Mouse (Mus musculus): Measurements from ENCODE around the gene Catsper1.

Catsper1 gene

DNA sequence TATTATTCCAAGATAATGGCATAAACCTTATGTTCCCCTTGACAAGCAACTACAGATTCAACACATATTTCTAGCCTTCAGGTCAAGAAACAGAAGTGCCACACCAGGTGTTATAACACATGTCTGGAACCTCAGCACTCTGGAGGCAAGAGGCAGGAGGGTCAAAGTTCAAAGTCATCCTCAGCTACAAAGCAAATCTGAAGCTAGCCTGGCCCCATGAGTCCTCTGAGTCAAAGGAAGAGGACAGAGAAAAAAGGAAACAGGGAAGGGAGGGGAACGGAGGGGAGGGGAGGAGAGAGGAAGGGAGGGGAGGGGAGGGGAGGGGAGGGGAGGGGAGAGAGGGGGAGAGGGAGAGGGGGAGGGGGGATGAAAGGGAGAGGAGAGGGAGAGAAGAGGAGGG lies 20.5 kb downstream of the Catsper1 start:
- DNase-seq, result no peak

DNA sequence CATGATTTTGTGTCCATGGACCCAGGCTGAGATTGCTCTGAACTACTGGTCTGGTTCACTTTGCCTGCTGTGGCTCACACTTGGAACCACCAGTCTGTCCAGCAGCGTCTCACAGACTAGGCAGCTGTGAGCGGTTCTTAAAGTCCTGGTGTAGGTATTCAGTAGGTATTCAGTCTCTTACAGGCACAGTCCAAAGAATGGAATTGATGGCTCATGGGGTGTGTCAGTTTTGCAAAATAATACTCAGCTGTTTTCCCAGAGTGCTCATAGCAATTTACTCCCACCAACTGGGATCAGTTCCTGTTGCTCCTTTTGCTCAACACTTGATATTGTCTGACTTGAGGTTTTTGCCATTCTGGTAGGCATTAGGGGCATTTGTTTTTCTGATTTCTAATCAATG lies 26.6 kb downstream of the Catsper1 start:
- no peak for DNase-seq

DNA sequence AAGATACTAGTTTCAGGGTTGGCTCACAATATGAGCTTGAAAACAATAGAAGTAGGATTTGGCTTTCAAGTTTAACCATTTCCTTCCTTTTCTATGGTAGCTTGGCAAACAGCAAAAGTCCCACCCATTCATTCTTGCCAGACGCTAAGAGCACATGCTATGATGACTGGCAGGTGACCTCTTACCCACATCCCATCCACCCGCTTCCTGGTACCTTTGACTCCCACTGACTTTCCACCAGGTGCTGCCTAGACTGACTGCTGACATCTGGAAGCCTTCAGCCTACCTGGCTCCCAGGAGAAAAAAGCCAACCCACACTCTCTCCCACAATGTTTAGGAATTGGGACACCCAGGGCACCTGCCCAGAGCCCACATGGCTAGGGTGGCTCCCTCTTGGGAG lies 28.6 kb downstream of the Catsper1 start:
- no peak for DNase-seq

DNA sequence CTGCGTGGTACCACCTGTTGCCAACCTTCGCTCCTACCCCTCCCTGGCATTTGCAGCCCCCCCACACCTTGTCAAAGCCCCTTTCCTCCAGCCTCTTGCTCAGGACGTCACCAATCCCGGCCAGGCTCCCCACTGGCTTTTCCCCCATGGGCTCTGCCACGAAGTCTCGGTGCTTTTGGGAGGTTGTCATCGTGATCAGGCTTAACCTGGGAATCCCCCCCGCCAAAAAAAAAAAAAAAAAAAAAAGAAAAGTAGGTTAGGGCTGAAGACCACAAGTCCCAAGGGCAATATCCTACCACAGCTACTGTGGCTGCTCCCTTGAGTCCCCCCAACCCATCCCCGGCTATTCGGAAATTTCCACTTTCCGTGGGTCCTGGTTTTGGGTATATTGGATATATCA lies 30.2 kb downstream of the Catsper1 start:
- DNase-seq, result no peak

DNA sequence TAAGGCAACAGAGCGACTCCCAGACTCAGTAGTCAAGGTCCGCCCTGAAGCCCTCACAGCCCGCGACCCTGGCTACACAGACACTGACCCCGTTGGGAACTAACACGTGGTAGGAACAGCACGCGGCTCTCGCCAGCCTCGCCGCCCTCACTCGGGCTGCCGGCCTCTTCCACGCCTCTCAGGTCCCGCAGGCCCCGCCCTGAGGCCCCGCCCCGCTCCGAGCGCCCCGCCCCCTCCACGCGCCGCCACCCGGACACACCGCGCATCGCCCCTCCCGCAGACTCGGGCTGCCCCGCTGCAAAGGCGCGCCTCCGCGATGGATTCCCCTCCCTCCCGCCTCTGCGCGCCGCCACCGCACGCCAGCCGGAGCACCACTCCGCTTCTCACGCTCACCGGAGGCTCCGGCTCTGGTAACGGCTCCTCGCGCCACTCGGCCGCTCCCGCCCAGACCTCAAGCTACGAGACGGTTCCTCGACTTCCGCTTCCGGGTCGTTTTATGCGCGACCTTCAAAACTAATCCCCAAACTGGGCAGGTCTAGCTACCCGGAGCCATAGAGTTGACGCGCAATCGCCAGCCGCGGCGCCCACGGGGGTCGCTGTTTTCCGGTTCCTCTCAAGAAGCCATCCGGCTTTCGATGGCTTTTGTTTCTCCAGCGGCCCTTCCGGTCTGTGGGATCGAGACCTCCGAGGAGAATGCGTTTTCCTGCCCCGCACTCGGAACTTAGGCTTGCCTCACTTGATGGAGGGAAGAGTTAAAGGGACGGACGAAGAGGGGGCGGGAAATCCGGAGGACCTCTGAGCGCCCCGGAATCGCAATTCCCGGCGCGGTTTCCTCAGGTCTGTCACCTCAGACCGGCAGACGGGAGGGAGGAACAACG lies 30.9 kb downstream of the Catsper1 start, which contains the start of gene Eif1ad:
TSS of gene Eif1ad (plus strand) at position 567 of the 878 bp plus-strand sequence.
- peak; percentile 96 for DNase-seq

DNA sequence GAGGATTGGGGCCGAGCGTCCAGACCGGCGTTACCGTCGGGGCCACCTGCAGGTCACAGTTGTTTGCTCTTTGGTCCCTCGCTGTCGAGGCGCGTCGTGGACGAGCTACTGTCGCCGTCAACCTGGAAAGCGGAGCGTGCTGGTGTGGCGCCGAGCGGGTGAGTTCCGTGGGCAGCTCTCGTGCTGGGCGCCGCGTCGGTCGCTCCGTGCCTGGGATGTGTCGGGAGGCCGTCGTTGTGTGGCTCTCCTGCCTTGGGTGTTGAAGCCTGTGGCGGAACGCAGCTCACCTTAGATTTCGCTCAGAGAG lies 31.5 kb downstream of the Catsper1 start, which contains the start of gene Banf1:
TSS of gene Banf1 (minus strand) at position 116 of the 307 bp plus-strand sequence.
- no peak for DNase-seq

DNA sequence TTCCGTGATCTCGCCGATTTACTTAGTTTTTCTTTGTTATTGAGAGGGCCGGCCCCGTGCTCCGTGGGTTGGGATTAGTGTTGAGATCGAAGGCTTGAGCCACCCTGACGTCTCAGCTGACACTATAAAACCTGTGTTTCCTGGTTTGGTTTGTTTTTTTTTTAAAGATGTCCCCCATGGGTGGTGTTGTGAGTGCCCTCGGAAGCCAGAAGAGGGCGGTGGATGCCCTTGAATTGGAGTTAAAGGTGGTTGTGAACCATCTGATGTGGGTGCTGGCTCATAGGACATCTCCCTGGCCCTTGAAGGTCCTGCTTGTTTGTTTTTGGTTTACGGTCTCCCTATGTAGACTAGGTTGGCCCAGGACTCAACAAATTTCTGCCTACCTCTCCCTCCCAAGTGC lies 31.9 kb downstream of the Catsper1 start:
- no peak for DNase-seq

DNA sequence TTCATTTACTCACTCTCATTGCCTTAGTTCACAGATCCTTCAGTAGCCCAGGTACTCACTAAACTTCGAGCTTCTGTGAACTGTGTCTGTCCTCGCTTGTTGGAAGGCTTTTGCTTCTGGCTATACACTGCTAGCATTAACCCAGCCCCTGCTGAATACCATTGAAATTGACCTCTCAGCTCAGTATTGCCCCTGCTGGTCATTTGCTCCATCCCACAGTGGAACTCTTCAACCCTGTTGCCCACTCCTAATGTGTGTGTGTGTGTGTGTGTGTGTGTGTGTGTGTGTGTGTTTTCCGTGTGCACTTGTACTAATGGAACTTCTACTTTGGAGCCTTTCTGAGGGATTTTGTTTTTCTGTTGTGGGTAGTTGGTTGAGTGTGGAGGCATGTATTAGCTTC lies 35.4 kb downstream of the Catsper1 start:
- no peak for DNase-seq

DNA sequence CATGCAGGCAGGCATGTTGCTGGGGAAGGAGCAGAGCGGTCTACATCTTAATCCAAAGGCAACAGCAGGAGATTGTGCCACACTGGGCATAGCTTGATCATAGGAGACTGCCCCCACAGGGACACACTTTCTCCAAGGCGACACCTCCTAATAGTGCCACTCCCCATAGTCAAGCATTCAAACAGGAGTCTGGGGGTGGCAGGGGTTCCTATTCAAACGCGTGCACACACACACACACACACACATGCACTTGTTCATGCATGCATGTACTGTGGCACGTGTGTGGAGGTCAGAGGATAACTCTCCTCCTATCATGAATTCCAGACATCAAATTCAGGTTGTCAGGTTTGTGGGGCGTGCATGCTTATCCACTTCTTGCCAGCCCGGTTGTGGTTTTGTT lies 37.2 kb downstream of the Catsper1 start:
- no peak for DNase-seq

DNA sequence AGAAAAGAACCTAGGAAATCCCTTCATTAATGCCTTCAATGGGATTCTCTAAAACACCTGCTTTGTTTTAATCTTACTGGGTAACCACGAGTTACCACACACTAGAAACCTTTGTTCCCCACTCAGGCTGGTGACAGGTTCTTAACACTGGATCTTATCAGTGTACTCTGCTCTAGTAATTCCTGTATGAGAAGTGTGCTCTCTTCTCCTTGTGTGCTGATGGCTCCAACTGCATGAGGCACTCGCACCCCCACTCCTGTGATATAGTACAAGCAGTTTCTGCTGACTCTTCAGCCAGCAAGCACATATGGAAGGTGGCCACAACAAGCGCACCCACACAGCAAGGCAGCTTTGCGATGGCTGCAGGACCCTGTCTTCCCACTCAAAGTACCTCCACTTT lies 38.6 kb downstream of the Catsper1 start:
- no peak for DNase-seq

DNA sequence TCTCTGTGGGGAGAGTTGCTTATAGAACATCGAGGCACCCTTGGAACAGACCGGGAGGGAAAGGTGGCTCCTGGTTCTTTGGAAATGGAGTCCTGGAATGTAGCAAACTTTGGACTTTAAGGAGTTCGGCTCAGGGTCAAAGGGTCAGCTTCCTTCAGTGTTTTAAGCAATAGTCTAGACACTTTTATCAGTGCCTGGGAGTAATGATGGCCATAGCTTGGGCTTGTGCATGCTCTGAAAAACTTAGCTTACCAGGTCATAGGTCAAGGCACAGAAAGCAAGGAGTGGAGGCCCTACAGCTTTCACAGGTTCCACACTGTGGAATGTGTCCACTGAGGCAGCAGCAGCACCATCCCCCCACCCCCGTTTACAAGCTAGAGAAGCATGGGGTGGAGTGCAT lies 39.2 kb downstream of the Catsper1 start:
- no peak for DNase-seq

DNA sequence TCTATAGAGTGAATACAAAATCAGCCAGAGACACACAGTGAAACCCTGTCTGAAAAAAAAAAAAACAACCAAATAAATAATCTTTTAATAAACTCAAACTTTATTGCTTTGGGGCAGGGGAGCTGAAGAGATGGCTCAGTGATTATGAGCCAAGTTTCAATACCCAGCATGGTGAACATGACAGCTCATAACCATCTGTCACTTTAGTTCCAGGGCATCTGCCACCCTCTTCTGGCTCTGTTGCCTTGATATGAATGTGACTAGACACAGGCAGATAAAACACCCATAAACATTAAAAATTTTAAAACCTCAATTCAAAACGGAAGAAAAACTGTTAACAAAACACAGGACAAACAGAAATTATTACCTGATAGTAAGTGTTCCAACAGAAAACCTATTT lies 41.9 kb downstream of the Catsper1 start:
- DNase-seq, result peak; percentile 86

DNA sequence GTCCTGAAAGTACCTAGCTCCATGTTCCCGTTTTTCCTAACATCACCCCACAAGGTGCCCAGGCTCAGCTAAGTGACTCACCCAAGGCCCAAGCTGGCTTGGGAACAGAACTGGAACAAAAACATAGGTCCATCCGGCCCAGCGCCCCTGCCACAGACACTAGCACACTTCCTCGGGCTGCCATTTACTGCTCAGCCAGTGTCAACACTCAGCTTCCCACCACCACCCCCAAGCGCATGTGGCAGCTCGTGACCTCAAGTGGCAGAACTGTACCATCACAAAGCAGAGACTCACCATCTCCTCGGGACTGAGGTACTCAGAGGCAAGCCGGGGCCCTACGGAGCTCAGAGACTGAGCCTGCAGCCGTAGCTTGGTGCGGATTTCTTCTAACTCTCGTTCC lies 47.8 kb downstream of the Catsper1 start:
- DNase-seq, result no peak

DNA sequence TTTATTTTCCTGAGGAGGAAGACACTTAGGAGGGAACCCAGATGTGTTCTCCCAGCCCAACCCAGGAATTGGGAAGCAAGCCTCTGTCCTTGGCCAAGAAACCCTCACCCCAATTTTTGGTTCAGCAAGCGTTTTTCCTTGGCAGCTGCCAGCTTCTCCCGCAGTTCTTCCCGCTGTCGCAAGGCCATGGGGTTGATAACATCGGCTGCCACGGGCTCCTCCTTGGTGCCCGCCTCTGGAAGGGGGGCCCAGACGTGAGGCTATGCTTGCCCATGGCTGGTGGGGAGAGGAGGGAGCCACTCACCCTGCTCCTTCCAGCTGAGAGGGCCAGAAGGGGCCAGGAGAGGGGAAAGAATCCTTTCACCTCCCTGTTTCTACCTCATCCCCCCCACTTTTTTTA lies 49.2 kb downstream of the Catsper1 start:
- no peak for DNase-seq

DNA sequence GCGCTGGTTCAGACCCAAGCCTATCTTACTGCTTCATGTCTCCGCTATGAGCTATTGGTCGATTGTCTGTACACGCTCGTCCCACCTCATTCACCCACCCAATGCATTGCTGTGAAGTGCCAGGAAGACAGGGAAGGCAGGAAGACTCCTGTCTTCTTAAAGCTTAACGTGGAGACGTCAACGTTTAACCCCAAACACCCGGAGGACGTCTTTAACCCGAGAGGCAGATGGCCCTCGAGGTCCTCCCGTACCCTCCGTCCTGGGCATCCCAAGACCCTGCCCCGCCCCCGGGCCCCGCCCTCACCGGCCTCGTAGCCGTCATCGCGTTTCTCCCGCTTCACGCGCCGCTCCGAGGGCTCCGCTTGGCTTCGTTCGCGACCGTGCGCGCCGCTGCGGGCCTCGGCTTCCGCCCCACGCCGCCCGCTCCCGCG lies 52.5 kb downstream of the Catsper1 start:
- no peak for DNase-seq

DNA sequence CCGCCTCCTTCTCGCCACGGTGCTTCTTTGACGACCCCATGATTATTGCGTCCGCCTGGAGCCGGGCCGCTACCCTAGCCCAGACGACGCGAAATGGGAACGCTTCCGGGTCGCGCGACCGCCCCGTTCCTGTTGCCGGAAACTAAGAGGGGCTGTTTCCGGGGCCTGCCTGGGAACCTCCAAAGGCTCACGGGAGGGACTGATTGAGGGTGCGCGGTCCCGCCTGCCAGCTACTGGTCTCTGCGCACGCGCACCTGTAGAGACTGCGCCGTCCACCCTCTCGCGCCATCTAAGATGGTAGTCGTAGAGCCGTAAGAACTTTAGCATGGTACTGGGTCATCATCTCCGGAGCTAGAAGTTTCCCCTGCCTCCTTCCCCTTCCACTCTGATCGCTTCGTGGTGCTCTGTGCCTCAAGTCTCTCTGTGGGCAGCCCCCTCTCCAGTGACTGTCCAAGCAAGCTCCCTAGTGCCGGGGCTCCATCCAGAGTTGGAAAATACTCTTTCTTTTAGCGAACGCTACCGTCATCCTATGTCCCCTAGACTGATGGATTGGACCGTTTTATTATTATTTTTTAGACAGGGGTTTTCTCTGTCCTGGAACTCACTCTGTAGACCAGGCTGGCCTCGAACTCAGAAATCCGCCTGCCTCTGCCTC lies 53.2 kb downstream of the Catsper1 start, which contains the start of gene Sart1:
TSS of gene Sart1 (minus strand) at position 116 of the 655 bp plus-strand sequence.
- peak; percentile 97 for DNase-seq

DNA sequence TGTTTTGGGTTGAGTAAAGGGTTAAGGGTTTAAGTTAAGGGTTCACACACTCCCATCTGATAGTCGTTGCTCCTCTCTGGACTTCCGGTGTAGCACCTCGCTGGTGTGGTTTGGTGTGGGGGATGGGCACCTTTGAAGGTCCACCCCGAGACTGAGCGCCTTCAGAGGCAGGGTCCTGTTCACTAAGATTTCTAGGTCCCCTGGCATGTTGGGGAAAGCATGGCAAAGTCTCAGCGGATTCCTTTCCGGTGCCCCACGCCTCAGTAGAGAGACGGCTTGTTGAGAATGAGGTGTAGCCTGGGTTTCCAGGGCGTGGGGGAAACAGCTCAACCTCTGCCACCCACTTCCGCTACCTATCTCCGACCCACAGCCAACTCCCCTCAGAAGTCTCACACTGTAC lies 54.1 kb downstream of the Catsper1 start:
- DNase-seq, result no peak

DNA sequence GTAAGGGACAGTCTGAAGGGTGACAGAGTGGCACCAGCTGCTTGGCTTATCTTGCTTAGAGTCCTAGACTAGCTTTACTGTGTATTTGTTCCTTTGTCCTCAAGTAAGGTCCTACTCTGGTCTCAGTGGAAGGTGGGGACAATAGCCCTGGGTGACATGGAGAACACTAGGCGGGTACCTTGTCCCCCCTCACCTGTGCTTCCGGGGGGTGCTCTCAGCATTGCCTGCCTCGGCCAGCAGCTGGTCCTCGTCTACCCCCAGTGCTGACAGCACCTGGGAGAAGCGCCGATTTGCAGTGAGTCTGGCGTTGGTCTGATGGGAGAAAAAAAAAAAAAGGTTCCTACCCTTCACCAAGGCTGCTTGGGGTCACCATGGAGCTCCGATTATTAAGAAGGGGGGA lies 54.9 kb downstream of the Catsper1 start:
- no peak for DNase-seq

DNA sequence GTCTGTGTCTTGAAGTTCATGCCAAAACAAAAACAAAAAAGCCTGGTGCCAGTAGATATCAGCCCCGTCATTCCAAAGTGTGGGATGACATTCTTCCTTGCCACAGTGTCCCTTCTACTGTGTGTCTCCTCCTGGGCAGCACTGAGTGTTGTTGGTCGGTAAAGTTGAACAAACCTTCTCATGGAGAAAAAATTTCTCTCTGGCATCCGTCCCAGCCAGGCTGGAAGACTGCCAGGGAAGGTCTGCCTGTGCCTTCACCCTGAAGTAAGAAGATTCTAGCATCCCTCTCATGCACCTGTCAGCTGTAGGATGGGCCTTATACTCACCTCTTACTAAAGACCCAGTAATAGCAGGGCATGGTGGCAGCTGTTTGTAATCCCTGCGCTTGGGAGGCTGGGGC lies 57.4 kb downstream of the Catsper1 start:
- no peak for DNase-seq

Measured in layer of hippocampus, adult 9-11 months (tissue).